Mouse (Mus musculus): Measurements from ENCODE around the gene Esrra.

- TF ChIP-seq CTCF (IDR thresholded peaks at IDR 0.05; ENCODE audit: borderline replicate concordance, control insufficient read depth, extremely low read depth, insufficient read depth, low read length, poor library complexity) (peak; percentile 41; the same call in 1 of the 2 replicates), POLR2A (IDR thresholded peaks at IDR 0.05; ENCODE audit: control insufficient read depth, extremely low read depth, insufficient read depth, low read length, poor library complexity) (0 out of 2 replicates have a peak, but pooled peaks have one; percentile 13)
These were observed 49.9 kb downstream of the Esrra start for GRCm38 (mm10) chr19:6871574-6872271.
